Mouse (Mus musculus) cortical plate, adult 2 months (tissue): Measurements from ENCODE around the gene Ptpre.

Experiments used
- CTCF ChIP-seq: fragments of 200-500 bp; IDR thresholded peaks from 2 replicates; pipeline ENCODE4 v1.5.1; 2011; ENCODE audit warnings: mild to moderate bottlenecking, control low read depth, low read length; ENCODE audit not compliant: insufficient read depth; ENCODE audit errors: extremely low read depth
- POLR2A ChIP-seq: fragments of 200-500 bp; IDR thresholded peaks from 2 replicates; pipeline ENCODE4 v1.6.1; 2011; ENCODE audit warnings: mild to moderate bottlenecking, low read length, control low read depth; ENCODE audit not compliant: insufficient read depth; ENCODE audit errors: extremely low read depth

- no peak for TF ChIP-seq CTCF
- TF ChIP-seq POLR2A, result no peak
Observed at GRCm38 (mm10) chr7:135715642-135716444, 178.6 kb downstream of the Ptpre start, which contains the start of gene Mki67.
